Mouse (Mus musculus) T-helper 17 cell (primary cell): ENCODE results near the gene Pde4b.

Experiments
- in situ Hi-C, 2 experiments: fragments of 300-600 bp; cut with MboI, MseI; formaldehyde crosslinking; loops; 1 replicate in 1 of 2; 2 replicates in 1 of 2; pipeline ENCODE4 v1.15.1; 2025; ENCODE audit warnings: high pct_unique_total_duplicates in 2 of 2

The Pde4b gene

GRCm38 (mm10) chr4:102588668-102589455 is 501.5 kb downstream of the Pde4b start:
- in situ Hi-C loops: no loop called here

GRCm38 (mm10) chr4:102589537-102590031 is 502.2 kb downstream of the Pde4b start:
- in situ Hi-C loops: no loop called here

DNA sequence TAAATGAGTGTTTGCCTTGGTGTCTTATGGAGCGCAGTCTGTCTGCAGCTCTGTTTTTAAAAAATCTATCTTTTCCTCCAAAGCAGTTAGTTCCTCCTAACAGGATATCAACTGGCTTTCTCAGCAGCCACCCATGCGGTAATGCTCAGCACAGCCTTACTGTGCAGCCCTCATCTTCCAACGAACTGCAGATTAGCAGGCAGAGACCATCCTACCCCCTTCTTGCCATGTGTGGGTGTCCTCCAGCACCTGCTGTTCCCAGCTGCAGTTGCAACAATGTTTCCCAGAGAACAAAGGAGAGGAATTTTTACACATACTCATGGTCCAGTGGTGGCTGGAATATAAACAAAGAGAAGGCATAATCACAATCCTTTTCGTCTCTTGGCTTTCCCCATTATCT is 504.5 kb downstream of the Pde4b start:
- in situ Hi-C loops: no loop called here

DNA sequence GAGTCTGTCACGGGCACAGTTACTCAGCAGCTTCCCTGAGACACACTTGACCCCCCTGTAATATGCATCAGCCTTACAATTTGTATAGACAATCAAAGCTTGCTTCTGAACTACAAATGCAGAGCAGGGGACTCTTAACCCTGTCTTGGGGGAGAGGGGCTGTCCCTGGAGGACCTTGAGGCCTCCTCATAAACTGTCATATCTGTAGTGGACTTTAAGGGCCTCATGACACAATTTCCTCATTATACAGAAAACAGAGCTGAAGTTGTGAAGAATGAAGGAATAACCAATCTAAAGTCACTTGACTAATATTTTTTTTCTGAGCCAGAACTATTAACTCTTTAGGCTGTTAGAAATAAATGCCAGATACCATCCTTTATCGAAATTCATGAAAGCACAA is 505.2 kb downstream of the Pde4b start:
- in situ Hi-C loops: no loop called here

DNA sequence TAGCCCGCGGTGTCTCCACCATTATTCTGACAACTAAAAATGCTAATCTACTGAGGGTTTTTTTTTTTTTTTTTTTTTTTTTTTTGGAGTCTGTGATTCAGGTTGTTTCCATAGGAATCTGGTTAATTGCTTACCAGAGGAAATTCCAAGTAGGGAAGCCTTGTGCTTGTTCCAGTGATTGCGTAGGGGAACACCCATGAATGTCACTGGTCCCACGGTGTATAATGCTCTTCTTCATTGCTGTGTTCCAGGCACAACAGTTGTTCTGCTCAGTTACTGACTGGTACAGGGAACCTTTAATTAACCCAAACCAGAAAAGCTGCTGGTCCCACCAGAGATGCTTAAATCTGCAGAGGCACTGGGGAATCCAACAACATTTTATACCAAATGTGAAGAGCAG is 506.3 kb downstream of the Pde4b start:
- in situ Hi-C loops: no loop called here

- in situ Hi-C loops: no loop called here
Observed at GRCm38 (mm10) chr4:102594506-102594905, 507.2 kb downstream of the Pde4b start.

DNA sequence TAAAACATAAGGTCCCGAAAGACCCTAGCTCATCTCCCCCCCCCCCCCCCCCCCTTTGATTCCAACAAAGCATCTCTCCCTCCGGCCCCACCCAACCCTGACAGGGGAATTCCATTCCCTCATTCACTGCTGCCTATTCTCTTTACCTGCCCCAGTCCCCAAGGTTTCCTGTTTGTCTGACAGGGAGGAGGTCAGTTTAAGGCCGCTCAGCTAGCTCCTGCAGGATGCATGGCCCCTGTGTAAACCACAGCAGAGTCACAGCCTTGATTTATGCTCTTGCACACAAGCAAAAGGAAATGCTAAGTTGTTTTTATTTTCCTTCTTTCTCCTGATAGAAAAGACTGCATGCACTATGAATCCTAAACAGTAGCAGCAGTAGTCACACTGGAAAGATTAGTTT is 516.6 kb downstream of the Pde4b start:
- in situ Hi-C loops: no loop called here

DNA sequence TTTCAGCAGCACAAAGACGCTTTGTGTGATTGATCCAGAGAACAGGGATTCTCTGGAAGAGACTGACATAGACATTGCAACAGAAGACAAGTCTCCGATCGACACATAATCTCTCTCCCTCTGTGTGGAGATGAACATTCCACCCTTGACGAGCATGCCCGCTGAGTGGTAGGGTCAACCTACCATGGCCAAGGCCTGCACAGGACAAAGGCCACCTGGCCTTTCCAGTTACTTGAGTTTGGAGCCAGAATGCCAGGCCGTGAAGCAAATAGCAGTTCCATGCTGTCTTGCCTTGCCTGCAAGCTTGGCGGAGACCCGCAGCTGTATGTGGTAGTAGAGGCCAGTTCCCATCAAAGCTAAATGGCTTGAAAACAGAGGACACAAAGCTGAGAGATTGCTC is 517.9 kb downstream of the Pde4b start:
- in situ Hi-C loops: no loop called here

- in situ Hi-C loops: no loop called here
Observed at GRCm38 (mm10) chr4:102605722-102606341, 518.5 kb downstream of the Pde4b start.

DNA sequence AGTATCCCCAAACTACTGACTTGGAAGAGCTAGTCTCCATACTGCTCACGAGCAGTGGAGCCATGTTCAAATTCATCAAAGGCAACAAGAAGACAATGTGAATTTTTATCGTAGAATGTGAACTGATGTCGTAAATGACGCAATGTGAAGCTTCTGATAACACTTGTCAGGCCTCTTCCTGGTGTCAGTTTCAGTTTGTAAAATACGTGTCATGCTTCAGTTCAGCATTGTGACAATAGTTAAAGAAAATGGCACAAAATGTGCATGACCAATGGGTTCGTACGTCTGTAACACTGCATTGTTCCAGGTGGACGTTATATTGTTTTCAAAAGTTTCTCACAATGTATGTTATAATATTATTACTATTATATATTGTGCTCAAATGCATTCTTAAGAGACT is 519.5 kb downstream of the Pde4b start:
- in situ Hi-C loops: no loop called here

DNA sequence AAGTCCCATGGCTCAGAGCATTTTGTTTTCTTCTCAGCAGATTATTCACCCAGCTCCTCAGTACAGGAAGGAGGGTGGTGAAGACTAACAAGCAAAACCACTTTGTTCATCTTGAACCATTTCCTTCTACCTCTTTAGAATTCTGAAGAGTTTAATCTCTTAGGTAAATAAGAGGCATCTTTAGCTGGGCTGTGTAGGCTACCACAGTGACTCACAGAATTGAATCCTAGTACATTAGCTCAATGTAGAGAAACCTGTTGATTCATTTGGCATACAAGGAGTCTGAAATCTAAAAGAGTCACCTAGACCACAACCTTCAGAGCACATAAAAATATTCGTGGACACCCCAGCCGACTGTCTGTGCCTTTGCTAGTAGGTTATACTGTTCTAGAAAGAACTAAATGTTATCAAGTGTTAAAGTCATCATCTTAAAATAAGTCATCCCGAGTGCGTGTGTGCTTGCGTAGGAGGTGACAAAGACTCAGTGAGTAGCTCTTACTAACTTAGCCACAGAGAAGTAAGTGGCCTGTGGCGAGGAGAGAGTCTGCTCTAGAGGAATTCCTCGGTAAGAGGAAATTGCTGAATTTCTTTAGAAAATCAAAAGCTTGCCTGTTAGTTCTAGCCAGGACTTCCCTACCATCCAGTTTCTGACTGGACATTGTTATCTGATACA is 520.5 kb downstream of the Pde4b start:
- in situ Hi-C loops: no loop called here

DNA sequence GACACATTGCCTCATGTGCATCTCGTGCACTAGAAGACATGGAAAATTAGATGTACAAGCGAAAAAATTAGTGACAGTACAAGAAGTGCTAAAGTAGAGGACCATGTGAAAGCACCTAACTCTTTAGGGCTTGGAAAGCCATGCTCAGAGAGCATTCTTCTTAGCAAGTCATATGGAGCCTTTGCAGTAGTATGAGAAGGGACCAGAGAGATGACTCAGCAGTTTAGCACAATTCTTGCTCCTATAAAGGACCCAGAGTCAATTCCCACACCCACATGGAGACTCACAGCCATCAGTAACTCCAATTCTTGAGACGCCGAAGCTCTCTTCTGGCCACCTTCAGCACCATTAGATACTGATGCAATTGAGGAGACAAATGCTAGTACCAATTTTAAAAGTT is 525.3 kb downstream of the Pde4b start:
- in situ Hi-C loops: loop anchor here in 1 of 2 experiments (5.0 kb wide), 1 partner anchor 40 kb away; no protein-coding TSS in a partner anchor

- in situ Hi-C loops: loop anchor here in 1 of 2 experiments (5.0 kb wide), 1 partner anchor 1415 kb away; no protein-coding TSS in a partner anchor
Observed at GRCm38 (mm10) chr4:102617774-102618173, 530.4 kb downstream of the Pde4b start.

GRCm38 (mm10) chr4:102618609-102619008 is 531.3 kb downstream of the Pde4b start:
- in situ Hi-C loops: loop anchor here in 1 of 2 experiments (5.0 kb wide), 1 partner anchor 1416 kb away; no protein-coding TSS in a partner anchor

DNA sequence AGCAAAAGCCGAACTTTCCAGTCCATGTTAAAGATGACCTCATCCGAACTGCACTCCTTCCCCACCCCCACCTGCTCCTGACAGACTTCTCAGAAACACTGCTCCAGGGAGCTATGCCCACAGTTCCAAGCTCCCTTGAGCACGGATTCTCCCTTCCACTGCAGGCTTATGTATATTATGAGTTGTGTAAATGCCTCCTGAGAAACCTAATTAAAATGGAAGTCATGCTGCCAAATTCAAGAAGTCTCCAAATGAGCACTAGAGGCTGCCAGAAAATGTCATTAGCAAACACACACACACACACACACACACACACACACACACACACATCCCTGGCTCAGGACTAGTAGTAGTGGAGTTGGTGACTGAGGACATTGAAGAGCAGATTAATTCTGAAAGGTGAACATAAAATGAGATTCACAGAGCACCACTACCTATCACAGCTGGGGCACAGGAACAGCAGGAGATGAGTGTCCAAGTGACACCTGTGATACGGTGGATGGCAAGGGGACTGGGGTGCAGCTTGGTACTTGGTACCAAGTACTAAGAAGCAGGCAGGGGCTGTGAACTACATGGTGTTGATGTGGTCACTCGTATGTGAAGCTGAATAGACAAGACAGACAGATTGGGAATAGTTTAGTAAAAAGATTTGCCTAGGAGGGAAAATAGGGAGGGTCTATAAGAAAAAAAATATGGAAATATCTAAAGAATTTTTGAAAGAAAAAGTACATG is 533.0 kb downstream of the Pde4b start:
- in situ Hi-C loops: no loop called here

- in situ Hi-C loops: no loop called here
Observed at GRCm38 (mm10) chr4:102621120-102621519, 533.8 kb downstream of the Pde4b start.

DNA sequence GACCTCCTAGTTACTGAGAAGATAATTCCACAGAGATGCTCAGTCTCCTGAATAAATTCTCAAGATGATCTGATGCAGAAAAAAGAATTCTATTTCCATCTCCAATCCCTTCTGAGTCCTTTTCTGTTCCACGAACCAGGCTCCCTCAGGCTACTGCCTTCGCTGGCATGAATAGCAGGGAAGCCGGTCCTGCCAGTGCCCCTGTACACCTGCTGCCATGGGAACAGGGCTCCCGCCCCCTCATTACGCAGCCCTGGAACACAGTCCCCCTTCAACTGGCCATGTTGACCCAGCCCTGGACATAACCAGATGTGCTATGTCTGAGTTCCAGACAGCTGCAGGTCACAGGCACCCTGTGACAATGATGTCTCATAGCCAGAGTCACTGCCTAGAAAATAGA is 535.6 kb downstream of the Pde4b start:
- in situ Hi-C loops: no loop called here

DNA sequence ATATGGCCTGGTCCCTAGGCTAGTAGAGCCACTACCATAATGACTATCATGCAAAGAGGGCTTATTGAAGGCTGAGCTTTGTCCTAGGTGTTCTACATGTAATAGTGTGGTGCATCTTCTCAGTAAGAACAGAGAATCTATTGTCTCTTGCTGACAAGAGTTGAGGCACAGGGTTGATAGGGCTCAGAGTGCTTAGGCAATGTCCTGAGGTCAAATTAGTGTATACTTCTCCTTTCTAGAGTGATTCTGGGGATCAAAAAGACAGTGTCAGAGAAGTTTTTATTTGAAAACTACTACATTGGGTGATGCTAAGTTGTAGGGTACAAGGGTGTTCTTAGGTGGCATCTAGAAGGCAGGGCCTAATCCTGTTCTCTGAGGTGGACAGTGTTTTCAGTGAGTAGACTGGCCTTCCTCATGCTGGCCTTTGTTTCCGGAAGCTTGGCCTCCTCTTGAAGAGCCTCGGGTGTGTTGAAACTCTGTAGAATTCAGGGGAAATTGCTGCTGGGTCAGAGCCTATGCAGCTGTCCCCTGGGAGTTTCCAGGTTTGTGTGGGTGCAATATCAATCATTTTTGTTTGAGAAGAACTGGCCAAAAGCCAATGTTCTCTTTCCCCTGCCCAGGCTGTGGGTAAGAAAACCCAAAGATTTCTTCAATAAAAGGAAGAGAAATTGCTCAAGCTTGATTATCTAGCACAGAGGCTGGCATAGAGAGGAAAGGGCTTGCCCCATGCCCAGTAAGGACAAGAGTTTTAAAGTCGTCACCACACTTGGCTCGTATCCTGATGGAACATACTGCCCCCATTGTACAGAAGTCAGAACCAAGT is 536.7 kb downstream of the Pde4b start:
- in situ Hi-C loops: no loop called here

GRCm38 (mm10) chr4:102624937-102625336 is 537.6 kb downstream of the Pde4b start:
- in situ Hi-C loops: no loop called here

GRCm38 (mm10) chr4:102627799-102628198 is 540.5 kb downstream of the Pde4b start:
- in situ Hi-C loops: no loop called here

- in situ Hi-C loops: no loop called here
Observed at GRCm38 (mm10) chr4:102629621-102630020, 542.3 kb downstream of the Pde4b start.
